Mouse (Mus musculus): ENCODE data around the gene Bcl6b. TPM values are rescaled to one million over a fixed set of nuclear protein-coding genes. Genes with fewer than 3 reads are reported as not detected.

The Bcl6b gene
- polyA plus RNA-seq, 1 experiment from 2014 or later: 4.9 TPM

GRCm38 (mm10) chr11:70228828-70229227 lies 770 bp downstream of the Bcl6b start:
- 0 out of 2 replicates have a peak overlapping the region, but pooled peaks have one; percentile 12 for H3K9ac ChIP-seq (ENCODE audit: low read length)
- peak overlapping the region; percentile 38 for H3K4me2 ChIP-seq (ENCODE audit: low read depth, low read length, severe bottlenecking)
- no peak overlapping the region for H3K27ac ChIP-seq (ENCODE audit: low read depth, low read length)
- DNase-seq (ENCODE audit: low spot score) (peak; percentile 91), ATAC-seq (replicated peaks; ENCODE audit: low FRiP score) (peak; percentile 57)
- no peaks in the 10 kb centered on the region for H3K36me3 ChIP-seq (ENCODE audit: control insufficient read depth, insufficient read depth, low read length)
- WGBS: under 1% methylated on average over 19 of the region's 19 CpGs
- peaks cover 51% of the 10 kb centered on the region for H3K27me3 ChIP-seq (ENCODE audit: control insufficient read depth, insufficient read depth, low read length)
- H3K4me3 ChIP-seq (ENCODE audit: low read depth, low read length): peak overlapping the region; percentile 24
- H3K4me1 ChIP-seq (replicated peaks; ENCODE audit: control insufficient read depth, insufficient read depth, low read length): peaks cover 11% of the 10 kb centered on the region
- no peaks in the 10 kb centered on the region for H3K9me3 ChIP-seq (ENCODE audit: control insufficient read depth, low read length)

- no peaks in the 10 kb centered on the region for H3K36me3 ChIP-seq (ENCODE audit: control insufficient read depth, insufficient read depth, low read length)
- WGBS: 87% methylated on average over 4 of the region's 4 CpGs
- H3K4me2 ChIP-seq (ENCODE audit: low read depth, low read length, severe bottlenecking): no peak overlapping the region
- H3K27me3 ChIP-seq (ENCODE audit: control insufficient read depth, insufficient read depth, low read length): peaks cover 51% of the 10 kb centered on the region
- ATAC-seq (replicated peaks; ENCODE audit: low FRiP score): no peak
- peaks cover 11% of the 10 kb centered on the region for H3K4me1 ChIP-seq (replicated peaks; ENCODE audit: control insufficient read depth, insufficient read depth, low read length)
- no peak overlapping the region for H3K4me3 ChIP-seq (ENCODE audit: low read depth, low read length)
- no peaks in the 10 kb centered on the region for H3K9me3 ChIP-seq (ENCODE audit: control insufficient read depth, low read length)
- H3K27ac ChIP-seq (ENCODE audit: low read depth, low read length): no peak overlapping the region
- H3K9ac ChIP-seq (ENCODE audit: low read length): no peak overlapping the region
- no peak for DNase-seq (ENCODE audit: low spot score)
Observed at GRCm38 (mm10) chr11:70227661-70228245, 1.8 kb downstream of the Bcl6b start.

- ATAC-seq (replicated peaks; ENCODE audit: low FRiP score): no peak
Observed at GRCm38 (mm10) chr11:70227126-70227525, 2.5 kb downstream of the Bcl6b start.

GRCm38 (mm10) chr11:70226602-70226890 lies 3.1 kb downstream of the Bcl6b start:
- Histone ChIP-seq H3K4me2 (ENCODE audit: low read depth, low read length, severe bottlenecking) (peak overlapping the region; percentile 41), H3K36me3 (ENCODE audit: control insufficient read depth, insufficient read depth, low read length) (no peaks in the 10 kb centered on the region), H3K4me3 (ENCODE audit: low read depth, low read length) (peak overlapping the region; percentile 16; the same call in 1 of the 2 replicates), H3K4me1 (replicated peaks; ENCODE audit: control insufficient read depth, insufficient read depth, low read length) (peaks cover 16% of the 10 kb centered on the region), H3K9ac (ENCODE audit: low read length) (no peak overlapping the region), H3K9me3 (ENCODE audit: control insufficient read depth, low read length) (no peaks in the 10 kb centered on the region), H3K27me3 (ENCODE audit: control insufficient read depth, insufficient read depth, low read length) (peaks cover 51% of the 10 kb centered on the region), H3K27ac (ENCODE audit: low read depth, low read length) (no peak overlapping the region)
- WGBS: 4% methylated on average over 18 of the region's 18 CpGs
- DNase-seq (ENCODE audit: low spot score) (no peak), ATAC-seq (replicated peaks; ENCODE audit: low FRiP score) (no peak)

More at GRCm38 (mm10) chr11:70227126-70227525, 2.5 kb downstream of the Bcl6b start:
- Histone ChIP-seq H3K4me2 (ENCODE audit: low read depth, low read length, severe bottlenecking) (peak overlapping the region; percentile 41; the same call in 1 of the 2 replicates), H3K9me3 (ENCODE audit: control insufficient read depth, low read length) (no peaks in the 10 kb centered on the region), H3K27me3 (ENCODE audit: control insufficient read depth, insufficient read depth, low read length) (peaks cover 51% of the 10 kb centered on the region), H3K36me3 (ENCODE audit: control insufficient read depth, insufficient read depth, low read length) (no peaks in the 10 kb centered on the region), H3K4me1 (replicated peaks; ENCODE audit: control insufficient read depth, insufficient read depth, low read length) (peaks cover 11% of the 10 kb centered on the region), H3K4me3 (ENCODE audit: low read depth, low read length) (0 out of 2 replicates have a peak overlapping the region, but pooled peaks have one; percentile 16), H3K9ac (ENCODE audit: low read length) (peak overlapping the region; percentile 24; the same call in 1 of the 2 replicates), H3K27ac (ENCODE audit: low read depth, low read length) (no peak overlapping the region)
- WGBS: 32% methylated on average over 5 of the region's 5 CpGs
- DNase-seq (ENCODE audit: low spot score): no peak

GRCm38 (mm10) chr11:70225798-70226601 lies 3.6 kb downstream of the Bcl6b start:
- Histone ChIP-seq H3K4me3 (ENCODE audit: low read depth, low read length) (peak overlapping the region; percentile 16; the same call in 1 of the 2 replicates), H3K9me3 (ENCODE audit: control insufficient read depth, low read length) (no peaks in the 10 kb centered on the region), H3K36me3 (ENCODE audit: control insufficient read depth, insufficient read depth, low read length) (no peaks in the 10 kb centered on the region), H3K4me1 (replicated peaks; ENCODE audit: control insufficient read depth, insufficient read depth, low read length) (peaks cover 19% of the 10 kb centered on the region), H3K27ac (ENCODE audit: low read depth, low read length) (no peak overlapping the region), H3K4me2 (ENCODE audit: low read depth, low read length, severe bottlenecking) (peak overlapping the region; percentile 41), H3K9ac (ENCODE audit: low read length) (no peak overlapping the region), H3K27me3 (ENCODE audit: control insufficient read depth, insufficient read depth, low read length) (peaks cover 51% of the 10 kb centered on the region)
- no peak for ATAC-seq (replicated peaks; ENCODE audit: low FRiP score)
- WGBS: 17% methylated on average over 27 of the region's 27 CpGs
- DNase-seq (ENCODE audit: low spot score): no peak

GRCm38 (mm10) chr11:70223724-70224123 lies 5.9 kb downstream of the Bcl6b start:
- 85% methylated on average over 9 of the region's 9 CpGs for WGBS
- peaks cover 16% of the 10 kb centered on the region for H3K4me1 ChIP-seq (replicated peaks; ENCODE audit: control insufficient read depth, insufficient read depth, low read length)
- peaks cover 34% of the 10 kb centered on the region for H3K27me3 ChIP-seq (ENCODE audit: control insufficient read depth, insufficient read depth, low read length)

GRCm38 (mm10) chr11:70221603-70222500 lies 7.7 kb downstream of the Bcl6b start:
- peaks cover 16% of the 10 kb centered on the region for H3K27me3 ChIP-seq (ENCODE audit: control insufficient read depth, insufficient read depth, low read length)
- WGBS: 10% methylated on average over 14 of the region's 14 CpGs
- peak; percentile 44 for DNase-seq (ENCODE audit: low spot score)

More at GRCm38 (mm10) chr11:70223724-70224123, 5.9 kb downstream of the Bcl6b start:
- Histone ChIP-seq H3K36me3 (ENCODE audit: control insufficient read depth, insufficient read depth, low read length) (no peaks in the 10 kb centered on the region), H3K4me3 (ENCODE audit: low read depth, low read length) (no peak overlapping the region), H3K9me3 (ENCODE audit: control insufficient read depth, low read length) (no peaks in the 10 kb centered on the region), H3K4me2 (ENCODE audit: low read depth, low read length, severe bottlenecking) (no peak overlapping the region), H3K9ac (ENCODE audit: low read length) (no peak overlapping the region), H3K27ac (ENCODE audit: low read depth, low read length) (no peak overlapping the region)
- DNase-seq (ENCODE audit: low spot score): no peak
- ATAC-seq (replicated peaks; ENCODE audit: low FRiP score): no peak

More at GRCm38 (mm10) chr11:70221603-70222500, 7.7 kb downstream of the Bcl6b start:
- Histone ChIP-seq H3K36me3 (ENCODE audit: control insufficient read depth, insufficient read depth, low read length) (no peaks in the 10 kb centered on the region), H3K9me3 (ENCODE audit: control insufficient read depth, low read length) (no peaks in the 10 kb centered on the region), H3K9ac (ENCODE audit: low read length) (peak overlapping the region; percentile 46), H3K4me2 (ENCODE audit: low read depth, low read length, severe bottlenecking) (peak overlapping the region; percentile 87), H3K4me1 (replicated peaks; ENCODE audit: control insufficient read depth, insufficient read depth, low read length) (peaks cover 16% of the 10 kb centered on the region; the same call in 1 of the 2 replicates), H3K27ac (ENCODE audit: low read depth, low read length) (0 out of 2 replicates have a peak overlapping the region, but pooled peaks have one; percentile 31), H3K4me3 (ENCODE audit: low read depth, low read length) (peak overlapping the region; percentile 49)
- no peak for ATAC-seq (replicated peaks; ENCODE audit: low FRiP score)

All from forebrain, embryonic 11.5 days (tissue).